48 mouse cellular contexts compared by ENCODE assay signal in the genomic region with DNA sequence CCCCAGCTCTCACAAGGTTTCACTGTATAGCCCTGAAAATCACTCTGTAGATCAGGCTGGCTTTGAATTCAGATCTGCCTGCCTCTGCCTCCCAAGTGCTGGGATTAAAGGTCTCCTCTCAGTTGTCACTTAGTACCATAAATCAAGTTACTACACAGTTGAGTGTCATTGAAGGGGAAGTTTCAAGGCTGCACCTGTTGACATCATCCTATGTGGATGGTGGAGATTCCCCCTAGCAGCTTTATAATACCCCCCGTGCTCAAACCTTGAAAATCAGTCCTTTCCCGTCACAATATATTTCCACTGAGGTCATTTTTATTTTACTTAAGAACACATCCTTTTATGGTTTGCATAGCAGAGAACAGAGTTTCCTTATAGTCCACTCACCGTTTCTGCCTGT. TPM values are rescaled to one million over a fixed set of nuclear protein-coding genes. Genes with fewer than 3 reads are reported as not detected.
"Had no signal": no experiment of that assay in that cellular context is flagged by ENCODE, and none has a peak within 500 bp of the region (broad histone marks: within the 10 kb centered on the region; RNA-seq: fewer than 3 reads in every experiment).

No protein-coding gene starts in this region.

- DNase-seq: heart, postnatal 10 days; heart, postnatal 14 days; heart, postnatal 36 days; heart, postnatal 4 days; kidney, adult 11 months; kidney, adult 18-20 months; kidney, adult 2 months; kidney, adult 8-10 months; kidney, adult 9 months; kidney, postnatal 10 days; kidney, postnatal 14 days; kidney, postnatal 25 days; kidney, postnatal 36 days; kidney, postnatal 4 days; layer of hippocampus, adult 9-11 months; layer of hippocampus, postnatal 36 days had no signal

- H3K36me3 ChIP-seq: heart, embryonic 12.5 days; heart, embryonic 13.5 days; heart, embryonic 15.5 days; hindbrain, embryonic 10.5 days; hindbrain, embryonic 12.5 days; hindbrain, embryonic 13.5 days; hindbrain, embryonic 15.5 days; intestine, embryonic 15.5 days; kidney, embryonic 15.5 days had no signal

- H3K9me3 ChIP-seq: heart, embryonic 12.5 days; heart, embryonic 13.5 days; heart, embryonic 15.5 days; hindbrain, embryonic 10.5 days; hindbrain, embryonic 12.5 days; hindbrain, embryonic 13.5 days; hindbrain, embryonic 15.5 days; intestine, embryonic 15.5 days; kidney, embryonic 15.5 days had no signal

- H3K4me3 ChIP-seq: heart, embryonic 12.5 days; heart, embryonic 13.5 days; heart, embryonic 15.5 days; hindbrain, embryonic 10.5 days; hindbrain, embryonic 12.5 days; hindbrain, embryonic 13.5 days; hindbrain, embryonic 15.5 days; intestine, embryonic 15.5 days; kidney, embryonic 15.5 days; layer of hippocampus, adult 2 months; left cerebral cortex, adult 2 months had no signal

- H3K4me1 ChIP-seq: heart, embryonic 12.5 days; heart, embryonic 13.5 days; heart, embryonic 15.5 days; hindbrain, embryonic 10.5 days; intestine, embryonic 15.5 days; kidney, embryonic 15.5 days had no signal

- H3K27ac ChIP-seq: heart, embryonic 13.5 days; heart, embryonic 15.5 days; hindbrain, embryonic 10.5 days; hindbrain, embryonic 12.5 days; hindbrain, embryonic 13.5 days; hindbrain, embryonic 14.5 days; hindbrain, embryonic 15.5 days; hindbrain, postnatal 0 days; intestine, embryonic 15.5 days; kidney, embryonic 15.5 days; kidney, postnatal 0 days; layer of hippocampus, adult 2 months; left cerebral cortex, adult 2 months had no signal

- ATAC-seq: hindbrain, embryonic 16.5 days; hindbrain, postnatal 0 days; inflammation-experienced regulatory T-cells, adult 6 months; intestine, embryonic 15.5 days; intestine, embryonic 16.5 days; intestine, postnatal 0 days had no signal

- H3K9ac ChIP-seq: heart, embryonic 12.5 days; heart, embryonic 13.5 days; heart, embryonic 15.5 days; hindbrain, embryonic 12.5 days; hindbrain, embryonic 13.5 days; hindbrain, embryonic 14.5 days; hindbrain, embryonic 15.5 days; intestine, embryonic 15.5 days; kidney, embryonic 15.5 days had no signal

- H3K4me2 ChIP-seq: heart, embryonic 11.5 days; heart, embryonic 12.5 days; heart, embryonic 13.5 days; heart, embryonic 15.5 days; hindbrain, embryonic 12.5 days; hindbrain, embryonic 13.5 days; hindbrain, embryonic 14.5 days; hindbrain, embryonic 15.5 days; intestine, embryonic 15.5 days; kidney, embryonic 15.5 days had no signal

RNA-seq across cellular contexts. Expression of gene Cd70, which starts 5.9 kb away (rescaled TPM):
- total RNA-seq: heart, postnatal 10 days; heart, postnatal 14 days; heart, postnatal 25 days; heart, postnatal 36 days; heart, postnatal 4 days; hematopoietic stem cell, adult 5-6 weeks; layer of hippocampus, adult 2 months; left cerebral cortex, adult 18-20 months had no signal
- polyA plus RNA-seq: heart, embryonic 11.5 days; heart, embryonic 12.5 days; heart, embryonic 13.5 days; heart, embryonic 14.5 days; heart, embryonic 15.5 days; heart, postnatal 0 days; hindbrain, embryonic 12.5 days; intestine, embryonic 14.5 days; intestine, embryonic 16.5 days; intestine, postnatal 0 days; kidney, embryonic 14.5 days; kidney, embryonic 16.5 days; kidney, postnatal 0 days had no signal

RNA-seq across cellular contexts. Expression of gene Tnfsf14, which starts 50.3 kb away (rescaled TPM):
- total RNA-seq: heart, postnatal 10 days; heart, postnatal 25 days; heart, postnatal 36 days; heart, postnatal 4 days; hindbrain, postnatal 0 days; layer of hippocampus, adult 18-20 months; layer of hippocampus, adult 2 months; layer of hippocampus, adult 8-10 months; layer of hippocampus, postnatal 10 days; layer of hippocampus, postnatal 14 days; layer of hippocampus, postnatal 25 days; layer of hippocampus, postnatal 36 days; left cerebral cortex, adult 18-20 months; left cerebral cortex, adult 2 months had no signal
- polyA plus RNA-seq: heart, embryonic 14.5 days; heart, embryonic 15.5 days; heart, postnatal 0 days; hindbrain, embryonic 12.5 days; hindbrain, embryonic 16.5 days; hindbrain, postnatal 0 days; intestine, embryonic 14.5 days; kidney, embryonic 14.5 days had no signal
